10 mouse cellular contexts compared by ENCODE assay signal in genomic region chr1:119348456-119349208, GRCm38 (mm10).
A peak's percentile ranks its signal among the peaks of the same experiment; 100 is the strongest.
DNase-seq lines count a peak whose midpoint lies in the region; ATAC-seq and TF ChIP-seq lines count a peak whose summit lies in the region.
"Had no signal": no experiment of that assay in that cellular context is flagged by ENCODE, and none has a peak within 500 bp of the region (broad histone marks: within the 10 kb centered on the region; RNA-seq: fewer than 3 reads in every experiment).

No protein-coding gene starts in this region.

- 0 out of 2 replicates have a peak overlapping the region, but pooled peaks have one; percentile 1 for H3K4me3 ChIP-seq in forebrain, embryonic 10.5 days
- no peak overlapping the region for H3K4me3 ChIP-seq in forebrain, embryonic 12.5 days (replicated peaks)
- no peak overlapping the region for H3K4me3 ChIP-seq in lung, embryonic 16.5 days (ENCODE audit: low read length)
- no peak overlapping the region for H3K4me3 ChIP-seq in hindbrain, embryonic 16.5 days (ENCODE audit: low read length)
- H3K4me3 ChIP-seq in stomach, postnatal 0 days (ENCODE audit: low read depth, low read length), result no peak overlapping the region

- no peaks in the 10 kb centered on the region for H3K36me3 ChIP-seq in forebrain, embryonic 10.5 days (replicated peaks)
- no peaks in the 10 kb centered on the region for H3K36me3 ChIP-seq in forebrain, embryonic 12.5 days (replicated peaks)
- H3K36me3 ChIP-seq in lung, embryonic 16.5 days (ENCODE audit: control insufficient read depth, insufficient read depth, low read length), result no peaks in the 10 kb centered on the region
- no peaks in the 10 kb centered on the region for H3K36me3 ChIP-seq in hindbrain, embryonic 16.5 days (ENCODE audit: control insufficient read depth, insufficient read depth, low read length)
- no peaks in the 10 kb centered on the region for H3K36me3 ChIP-seq in stomach, postnatal 0 days (ENCODE audit: control insufficient read depth, insufficient read depth, low read length)

- H3K4me1 ChIP-seq in forebrain, embryonic 10.5 days, result peaks cover 11% of the 10 kb centered on the region
- peaks cover 9% of the 10 kb centered on the region for H3K4me1 ChIP-seq in forebrain, embryonic 12.5 days
- H3K4me1 ChIP-seq in lung, embryonic 16.5 days (replicated peaks; ENCODE audit: control insufficient read depth, insufficient read depth, low read length), result no peaks in the 10 kb centered on the region; the same call in 1 of the 2 replicates
- peaks cover 2% of the 10 kb centered on the region; the same call in 1 of the 2 replicates for H3K4me1 ChIP-seq in hindbrain, embryonic 16.5 days (ENCODE audit: control insufficient read depth, insufficient read depth, low read depth, low read length)
- H3K4me1 ChIP-seq in stomach, postnatal 0 days (replicated peaks; ENCODE audit: control insufficient read depth, insufficient read depth), result no peaks in the 10 kb centered on the region

- H3K4me2 ChIP-seq in forebrain, embryonic 12.5 days, result no peak overlapping the region
- no peak overlapping the region for H3K4me2 ChIP-seq in lung, embryonic 16.5 days (ENCODE audit: low read depth, low read length)
- H3K4me2 ChIP-seq in hindbrain, embryonic 16.5 days (ENCODE audit: low read length), result no peak overlapping the region
- no peak overlapping the region for H3K4me2 ChIP-seq in stomach, postnatal 0 days (replicated peaks; ENCODE audit: low read depth)

- H3K9me3 ChIP-seq in forebrain, embryonic 10.5 days, result no peaks in the 10 kb centered on the region
- H3K9me3 ChIP-seq in forebrain, embryonic 12.5 days, result no peaks in the 10 kb centered on the region
- H3K9me3 ChIP-seq in lung, embryonic 16.5 days (ENCODE audit: control insufficient read depth, low read length), result no peaks in the 10 kb centered on the region
- no peaks in the 10 kb centered on the region for H3K9me3 ChIP-seq in hindbrain, embryonic 16.5 days (ENCODE audit: control insufficient read depth, low read length)
- no peaks in the 10 kb centered on the region for H3K9me3 ChIP-seq in stomach, postnatal 0 days (ENCODE audit: control insufficient read depth, low read length)

- peak overlapping the region; percentile 36; the same call in 1 of the 2 replicates for H3K27ac ChIP-seq in forebrain, embryonic 10.5 days
- no peak overlapping the region for H3K27ac ChIP-seq in forebrain, embryonic 12.5 days
- H3K27ac ChIP-seq in lung, embryonic 16.5 days (ENCODE audit: low read length), result no peak overlapping the region
- no peak overlapping the region for H3K27ac ChIP-seq in hindbrain, embryonic 16.5 days (ENCODE audit: low read depth, low read length)
- no peak overlapping the region for H3K27ac ChIP-seq in stomach, postnatal 0 days (replicated peaks)

- ATAC-seq in forebrain, embryonic 12.5 days (ENCODE audit: low FRiP score), result no peak
- peak; percentile 47; the same call in 1 of the 2 replicates for ATAC-seq in lung, embryonic 16.5 days (ENCODE audit: low read depth)
- ATAC-seq in hindbrain, embryonic 16.5 days, result peak; percentile 53
- no peak for ATAC-seq in stomach, postnatal 0 days (ENCODE audit: low FRiP score, low TSS enrichment)
- ATAC-seq: activated CD4-positive, CD25-positive, alpha-beta regulatory T cell, adult 4 months had no signal

- TF ChIP-seq CTCF in stomach, postnatal 0 days (IDR thresholded peaks at IDR 0.05; ENCODE audit: low read depth), result no peak

- WGBS in forebrain, embryonic 10.5 days, result 18% methylated on average over 18 of the region's 18 CpGs
- 19% methylated on average over 18 of the region's 18 CpGs for WGBS in forebrain, embryonic 12.5 days
- WGBS in lung, embryonic 16.5 days, result 31% methylated on average over 18 of the region's 18 CpGs
- WGBS in hindbrain, embryonic 16.5 days, result 20% methylated on average over 18 of the region's 18 CpGs
- 35% methylated on average over 18 of the region's 18 CpGs for WGBS in stomach, postnatal 0 days

- TF ChIP-seq EP300 in stomach, postnatal 0 days (optimal IDR thresholded peaks at IDR 0.05), result no peak

- peaks cover 45% of the 10 kb centered on the region for H3K27me3 ChIP-seq in forebrain, embryonic 10.5 days (ENCODE audit: poor library complexity, severe bottlenecking)
- peaks cover 14% of the 10 kb centered on the region for H3K27me3 ChIP-seq in forebrain, embryonic 12.5 days
- H3K27me3 ChIP-seq in lung, embryonic 16.5 days (ENCODE audit: control insufficient read depth, insufficient read depth, low read depth, low read length), result no peaks in the 10 kb centered on the region
- no peaks in the 10 kb centered on the region for H3K27me3 ChIP-seq in hindbrain, embryonic 16.5 days (replicated peaks; ENCODE audit: control insufficient read depth, insufficient read depth, low read length)
- H3K27me3 ChIP-seq in stomach, postnatal 0 days (ENCODE audit: control insufficient read depth, insufficient read depth, low read length), result no peaks in the 10 kb centered on the region

- H3K9ac ChIP-seq in forebrain, embryonic 12.5 days, result no peak overlapping the region
- no peak overlapping the region for H3K9ac ChIP-seq in lung, embryonic 16.5 days (ENCODE audit: low read length)
- peak overlapping the region; percentile 27; the same call in 1 of the 2 replicates for H3K9ac ChIP-seq in hindbrain, embryonic 16.5 days (ENCODE audit: low read depth, low read length)
- 0 out of 2 replicates have a peak overlapping the region, but pooled peaks have one; percentile 13 for H3K9ac ChIP-seq in stomach, postnatal 0 days (ENCODE audit: low read length)

- DNase-seq in forebrain, embryonic 10.5 days (ENCODE audit: extremely low spot score, low spot score), result no peak
- DNase-seq in lung, postnatal 10 days, result no peak
- DNase-seq in stomach, postnatal 0 days (ENCODE audit: low spot score), result no peak
- DNase-seq in left cerebral cortex, adult 9 months (ENCODE audit: low spot score in 2 of 2), result no peak
- no peak for DNase-seq in layer of hippocampus, adult 9-10 months (ENCODE audit: low spot score)
- DNase-seq: lung, adult 18-20 months had no signal

Comparison
In these comparisons a context has a peak if more than half of its experiments do, and no peak if none do; other contexts are left out.
1. ATAC-seq: peak in lung, embryonic 16.5 days (single experiment) and hindbrain, embryonic 16.5 days (single experiment); none in forebrain, embryonic 12.5 days (single experiment) and stomach, postnatal 0 days (single experiment).
2. H3K9ac ChIP-seq: peak in hindbrain, embryonic 16.5 days (single experiment) and stomach, postnatal 0 days (single experiment); none in forebrain, embryonic 12.5 days (single experiment) and lung, embryonic 16.5 days (single experiment).